Mouse (Mus musculus): ENCODE measurements around the gene Prss36. TPM values are rescaled to one million over a fixed set of nuclear protein-coding genes. Genes with fewer than 3 reads are reported as not detected.
"Not testable (repeated sequence)": the region's sequence is repeated elsewhere in the genome, so short reads cannot be mapped to it uniquely, and the experiment has no call there.

Gene Prss36
- polyA plus RNA-seq, 1 experiment from 2014 or later = 11.0 TPM

DNA sequence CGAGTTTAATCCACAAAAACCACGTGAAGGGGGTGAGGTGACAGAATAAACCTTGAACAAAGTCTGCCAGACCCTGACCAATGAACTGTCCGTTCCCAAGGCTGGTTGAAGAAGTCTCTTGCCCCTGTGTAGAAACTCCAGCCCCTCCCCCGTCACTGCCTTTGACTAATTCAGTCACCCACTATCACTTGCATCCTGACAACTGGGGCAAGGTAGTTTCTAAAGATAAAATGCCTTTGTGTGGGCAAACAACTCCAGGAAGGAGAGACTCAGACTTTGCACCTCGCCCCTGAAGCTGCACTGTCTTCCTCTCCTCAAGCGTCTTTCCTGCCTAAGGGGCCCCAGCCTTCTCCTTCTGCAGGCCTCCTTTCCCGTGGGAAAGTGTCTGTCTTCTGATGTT, 46.5 kb downstream of the Prss36 start:
- H3K9ac ChIP-seq (ENCODE audit: low read depth, low read length) = no peak overlapping the region
- H3K27me3 ChIP-seq (ENCODE audit: control insufficient read depth, insufficient read depth, low read length) = no peaks in the 10 kb centered on the region
- no peak for DNase-seq (ENCODE audit: low spot score)
- no peak overlapping the region for H3K4me2 ChIP-seq (replicated peaks; ENCODE audit: low read depth, low read length)
- H3K27ac ChIP-seq (ENCODE audit: low read depth, low read length) = no peak overlapping the region
- WGBS = 49% methylated on average over 7 of the region's 7 CpGs
- no peaks in the 10 kb centered on the region for H3K9me3 ChIP-seq (ENCODE audit: control insufficient read depth, low read length)
- H3K4me1 ChIP-seq (replicated peaks; ENCODE audit: control insufficient read depth, insufficient read depth, low read length) = peaks cover 7% of the 10 kb centered on the region
- H3K4me3 ChIP-seq (ENCODE audit: low read depth, low read length) = no peak overlapping the region
- H3K36me3 ChIP-seq (ENCODE audit: control insufficient read depth, insufficient read depth, low read length) = no peaks in the 10 kb centered on the region
- no peak for ATAC-seq (ENCODE audit: low FRiP score)

GRCm38 (mm10) chr7:127898179-127898956, 48.2 kb downstream of the Prss36 start:
- H3K27ac ChIP-seq (ENCODE audit: low read depth, low read length) = no peak overlapping the region
- WGBS = 35% methylated on average over 10 of the region's 10 CpGs

GRCm38 (mm10) chr7:127897542-127897941, 49.0 kb downstream of the Prss36 start:
- WGBS = 88% methylated on average over 7 of the region's 7 CpGs

More at GRCm38 (mm10) chr7:127898179-127898956, 48.2 kb downstream of the Prss36 start:
- DNase-seq (ENCODE audit: low spot score) = no peak
- Histone ChIP-seq H3K9ac (ENCODE audit: low read depth, low read length) (no peak overlapping the region), H3K4me1 (replicated peaks; ENCODE audit: control insufficient read depth, insufficient read depth, low read length) (no peaks in the 10 kb centered on the region; the same call in 1 of the 2 replicates), H3K27me3 (ENCODE audit: control insufficient read depth, insufficient read depth, low read length) (no peaks in the 10 kb centered on the region), H3K9me3 (ENCODE audit: control insufficient read depth, low read length) (no peaks in the 10 kb centered on the region), H3K4me3 (ENCODE audit: low read depth, low read length) (no peak overlapping the region), H3K4me2 (replicated peaks; ENCODE audit: low read depth, low read length) (no peak overlapping the region), H3K36me3 (ENCODE audit: control insufficient read depth, insufficient read depth, low read length) (no peaks in the 10 kb centered on the region)
- no peak for ATAC-seq (ENCODE audit: low FRiP score)

GRCm38 (mm10) chr7:127896384-127896783, 50.1 kb downstream of the Prss36 start:
- ATAC-seq (ENCODE audit: low FRiP score) (no peak), DNase-seq (ENCODE audit: low spot score) (peak; percentile 66)
- Histone ChIP-seq H3K9ac (ENCODE audit: low read depth, low read length) (no peak overlapping the region), H3K36me3 (ENCODE audit: control insufficient read depth, insufficient read depth, low read length) (no peaks in the 10 kb centered on the region), H3K27me3 (ENCODE audit: control insufficient read depth, insufficient read depth, low read length) (no peaks in the 10 kb centered on the region), H3K4me1 (replicated peaks; ENCODE audit: control insufficient read depth, insufficient read depth, low read length) (no peaks in the 10 kb centered on the region; the same call in 1 of the 2 replicates), H3K4me3 (ENCODE audit: low read depth, low read length) (no peak overlapping the region), H3K4me2 (replicated peaks; ENCODE audit: low read depth, low read length) (no peak overlapping the region), H3K9me3 (ENCODE audit: control insufficient read depth, low read length) (no peaks in the 10 kb centered on the region), H3K27ac (ENCODE audit: low read depth, low read length) (no peak overlapping the region)
- 59% methylated on average over 13 of the region's 13 CpGs for WGBS

More at GRCm38 (mm10) chr7:127897542-127897941, 49.0 kb downstream of the Prss36 start:
- Histone ChIP-seq H3K9ac (ENCODE audit: low read depth, low read length) (no peak overlapping the region), H3K4me3 (ENCODE audit: low read depth, low read length) (no peak overlapping the region), H3K9me3 (ENCODE audit: control insufficient read depth, low read length) (no peaks in the 10 kb centered on the region), H3K27ac (ENCODE audit: low read depth, low read length) (no peak overlapping the region), H3K27me3 (ENCODE audit: control insufficient read depth, insufficient read depth, low read length) (no peaks in the 10 kb centered on the region), H3K4me1 (replicated peaks; ENCODE audit: control insufficient read depth, insufficient read depth, low read length) (no peaks in the 10 kb centered on the region; the same call in 1 of the 2 replicates), H3K36me3 (ENCODE audit: control insufficient read depth, insufficient read depth, low read length) (no peaks in the 10 kb centered on the region), H3K4me2 (replicated peaks; ENCODE audit: low read depth, low read length) (no peak overlapping the region)
- DNase-seq (ENCODE audit: low spot score) = no peak
- ATAC-seq (ENCODE audit: low FRiP score) = no peak

GRCm38 (mm10) chr7:127895891-127896290, 50.6 kb downstream of the Prss36 start:
- H3K9ac ChIP-seq (ENCODE audit: low read depth, low read length); H3K4me2 ChIP-seq (replicated peaks; ENCODE audit: low read depth, low read length); H3K27ac ChIP-seq (ENCODE audit: low read depth, low read length); H3K36me3 ChIP-seq (ENCODE audit: control insufficient read depth, insufficient read depth, low read length); H3K4me1 ChIP-seq (replicated peaks; ENCODE audit: control insufficient read depth, insufficient read depth, low read length); H3K27me3 ChIP-seq (ENCODE audit: control insufficient read depth, insufficient read depth, low read length); DNase-seq (ENCODE audit: low spot score); H3K9me3 ChIP-seq (ENCODE audit: control insufficient read depth, low read length): not testable (repeated sequence)
- H3K4me3 ChIP-seq (ENCODE audit: low read depth, low read length) = peak overlapping the region; percentile 12; the same call in 1 of the 2 replicates
- WGBS = 70% methylated on average over 7 of the region's 7 CpGs
- peak; percentile 15 for ATAC-seq (ENCODE audit: low FRiP score)

DNA sequence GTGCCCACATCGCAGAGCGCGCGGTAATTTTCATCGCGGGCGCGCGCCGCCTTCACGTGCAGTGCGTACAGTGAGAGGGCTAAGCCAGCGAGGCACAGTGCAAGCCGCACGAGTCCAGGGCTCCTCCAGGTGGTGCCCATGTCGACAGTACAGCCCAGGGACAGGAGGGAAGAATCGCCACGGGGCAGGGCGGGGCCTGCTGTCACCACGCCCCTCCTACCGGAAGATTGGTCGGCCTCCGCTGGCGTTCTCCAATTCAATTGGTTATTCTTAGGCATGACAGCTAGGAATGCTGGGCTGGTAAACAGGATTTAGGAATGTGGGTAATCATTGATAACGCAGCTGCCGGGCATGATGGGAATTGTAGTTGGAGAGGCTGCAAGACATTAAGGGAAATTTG, 51.1 kb downstream of the Prss36 start, which contains the start of the genes Gm21974 and Vkorc1:
TSS of gene Gm21974 (minus strand) at position 13 of the 400 bp plus-strand sequence.
TSS of gene Vkorc1 (minus strand) at position 176 of the 400 bp plus-strand sequence.
- H3K36me3 ChIP-seq (ENCODE audit: control insufficient read depth, insufficient read depth, low read length) = no peaks in the 10 kb centered on the region
- H3K4me1 ChIP-seq (replicated peaks; ENCODE audit: control insufficient read depth, insufficient read depth, low read length) = no peaks in the 10 kb centered on the region; the same call in 1 of the 2 replicates
- peak within 1 kb of the TSS; percentile 56 for H3K27ac ChIP-seq (ENCODE audit: low read depth, low read length)
- peak within 1 kb of the TSS; percentile 51 for H3K4me3 ChIP-seq (ENCODE audit: low read depth, low read length)
- H3K27me3 ChIP-seq (ENCODE audit: control insufficient read depth, insufficient read depth, low read length) = no peaks in the 10 kb centered on the region
- DNase-seq (ENCODE audit: low spot score) (peak; percentile 94), ATAC-seq (ENCODE audit: low FRiP score) (peak; percentile 98)
- 1% methylated on average over 26 of the region's 26 CpGs for WGBS
- peak within 1 kb of the TSS; percentile 52 for H3K9ac ChIP-seq (ENCODE audit: low read depth, low read length)
- no peaks in the 10 kb centered on the region for H3K9me3 ChIP-seq (ENCODE audit: control insufficient read depth, low read length)
- H3K4me2 ChIP-seq (replicated peaks; ENCODE audit: low read depth, low read length) = peak within 1 kb of the TSS; percentile 59

DNA sequence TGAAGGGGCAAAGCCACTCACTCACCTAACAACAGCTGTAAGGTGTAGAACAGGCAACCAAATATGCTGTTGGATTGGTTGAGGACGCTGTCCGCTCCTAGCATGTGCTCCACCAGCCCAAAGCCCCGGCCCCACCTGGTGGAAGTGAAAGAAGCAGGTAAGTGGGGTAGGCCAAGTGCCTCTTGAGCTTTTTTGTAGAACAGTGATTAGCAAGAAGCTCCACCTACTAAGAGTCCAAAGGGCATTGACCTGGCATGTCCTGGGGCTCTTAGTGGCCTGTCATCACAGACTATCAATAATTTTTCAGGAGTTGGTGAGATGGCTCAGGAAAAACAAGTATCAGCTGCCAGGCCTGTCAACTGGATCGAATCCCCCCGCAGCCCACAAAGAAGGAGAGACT, 52.0 kb downstream of the Prss36 start:
- Histone ChIP-seq H3K27me3 (ENCODE audit: control insufficient read depth, insufficient read depth, low read length) (no peaks in the 10 kb centered on the region), H3K4me1 (replicated peaks; ENCODE audit: control insufficient read depth, insufficient read depth, low read length) (no peaks in the 10 kb centered on the region; the same call in 1 of the 2 replicates), H3K9ac (ENCODE audit: low read depth, low read length) (no peak overlapping the region), H3K27ac (ENCODE audit: low read depth, low read length) (no peak overlapping the region), H3K4me2 (replicated peaks; ENCODE audit: low read depth, low read length) (no peak overlapping the region; the same call in 1 of the 2 replicates), H3K36me3 (ENCODE audit: control insufficient read depth, insufficient read depth, low read length) (no peaks in the 10 kb centered on the region), H3K4me3 (ENCODE audit: low read depth, low read length) (no peak overlapping the region), H3K9me3 (ENCODE audit: control insufficient read depth, low read length) (no peaks in the 10 kb centered on the region)
- DNase-seq (ENCODE audit: low spot score) (no peak), ATAC-seq (ENCODE audit: low FRiP score) (no peak)
- 91% methylated on average over 5 of the region's 5 CpGs for WGBS

DNA sequence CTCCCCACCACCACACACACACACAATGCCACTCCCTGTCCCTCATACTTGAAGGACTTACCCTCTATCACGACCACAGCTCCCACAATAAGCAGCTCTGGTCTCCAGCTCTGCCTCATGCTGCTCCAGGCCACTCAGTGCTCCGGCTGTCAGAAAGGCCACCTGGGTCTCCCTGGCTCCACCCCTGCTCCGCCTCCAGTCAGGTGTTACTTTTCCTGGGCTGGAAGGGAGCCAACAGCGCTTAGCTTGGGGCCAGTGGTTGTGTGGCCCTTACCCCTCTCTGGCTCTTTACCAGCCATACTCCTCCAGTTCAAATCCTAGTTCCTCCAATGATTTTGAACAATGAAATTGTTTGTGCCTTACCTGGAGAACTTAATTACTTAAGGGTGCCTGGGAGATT, 55.7 kb downstream of the Prss36 start, which contains the start of gene Prss53:
TSS of gene Prss53 (minus strand) at position 173 of the 400 bp plus-strand sequence.
- WGBS = 45% methylated on average over 4 of the region's 4 CpGs
- ATAC-seq (ENCODE audit: low FRiP score) = no peak
- Histone ChIP-seq H3K27me3 (ENCODE audit: control insufficient read depth, insufficient read depth, low read length) (no peaks in the 10 kb centered on the region), H3K36me3 (ENCODE audit: control insufficient read depth, insufficient read depth, low read length) (peaks cover 5% of the 10 kb centered on the region; the same call in 1 of the 2 replicates), H3K4me3 (ENCODE audit: low read depth, low read length) (no peak within 1 kb of the TSS), H3K9me3 (ENCODE audit: control insufficient read depth, low read length) (no peaks in the 10 kb centered on the region), H3K27ac (ENCODE audit: low read depth, low read length) (no peak within 1 kb of the TSS), H3K9ac (ENCODE audit: low read depth, low read length) (no peak within 1 kb of the TSS), H3K4me2 (replicated peaks; ENCODE audit: low read depth, low read length) (no peak within 1 kb of the TSS), H3K4me1 (replicated peaks; ENCODE audit: control insufficient read depth, insufficient read depth, low read length) (no peaks in the 10 kb centered on the region; the same call in 1 of the 2 replicates)
- no peak for DNase-seq (ENCODE audit: low spot score)

Measured in hindbrain, embryonic 11.5 days (tissue).